Mouse (Mus musculus): Measurements from ENCODE around the gene Dip2c. TPM values are rescaled to one million over a fixed set of nuclear protein-coding genes. Genes with fewer than 3 reads are reported as not detected.

Gene Dip2c
- polyA plus RNA-seq, 1 experiment from 2014 or later, result 11.8 TPM

DNA sequence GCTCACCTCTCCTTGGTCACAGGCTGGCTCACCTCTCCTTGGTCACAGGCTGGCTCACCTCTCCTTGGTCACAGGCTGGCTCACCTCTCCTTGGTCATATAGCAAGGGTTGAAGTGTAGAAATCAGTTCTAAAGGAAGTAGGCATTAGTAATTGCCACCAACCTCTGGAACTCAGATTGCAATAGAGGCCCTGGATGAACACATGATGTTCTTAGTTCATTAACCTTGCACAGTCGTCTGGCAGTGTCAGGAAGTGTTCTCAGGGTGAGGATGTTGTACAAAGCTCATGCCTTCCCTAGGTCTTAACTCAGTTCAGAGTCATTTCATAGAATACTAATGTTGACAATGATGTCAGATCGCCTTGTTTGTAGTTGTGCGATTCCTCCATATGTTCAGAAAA, 376.7 kb downstream of the Dip2c start:
- Histone ChIP-seq H3K36me3 (peaks cover 21% of the 10 kb centered on the region), H3K27me3 (no peaks in the 10 kb centered on the region), H3K4me3 (no peak overlapping the region), H3K9me3 (no peaks in the 10 kb centered on the region), H3K4me1 (replicated peaks) (no peaks in the 10 kb centered on the region), H3K27ac (replicated peaks) (no peak overlapping the region), H3K4me2 (no peak overlapping the region), H3K9ac (no peak overlapping the region)
- no peak for ATAC-seq (ENCODE audit: low read depth)
- WGBS, result 91% methylated on average over 3 of the region's 3 CpGs

- WGBS, result 84% methylated on average over 6 of the region's 6 CpGs
- H3K36me3 ChIP-seq, result peaks cover 50% of the 10 kb centered on the region
- H3K4me2 ChIP-seq, result no peak overlapping the region
- H3K9me3 ChIP-seq, result no peaks in the 10 kb centered on the region
- no peak for ATAC-seq (ENCODE audit: low read depth)
- H3K27ac ChIP-seq (replicated peaks), result no peak overlapping the region
- no peaks in the 10 kb centered on the region for H3K4me1 ChIP-seq (replicated peaks)
- no peak overlapping the region for H3K4me3 ChIP-seq
- H3K9ac ChIP-seq, result no peak overlapping the region
- H3K27me3 ChIP-seq, result no peaks in the 10 kb centered on the region
Measured at GRCm38 (mm10) chr13:9656613-9657012, 380.3 kb downstream of the Dip2c start.

DNA sequence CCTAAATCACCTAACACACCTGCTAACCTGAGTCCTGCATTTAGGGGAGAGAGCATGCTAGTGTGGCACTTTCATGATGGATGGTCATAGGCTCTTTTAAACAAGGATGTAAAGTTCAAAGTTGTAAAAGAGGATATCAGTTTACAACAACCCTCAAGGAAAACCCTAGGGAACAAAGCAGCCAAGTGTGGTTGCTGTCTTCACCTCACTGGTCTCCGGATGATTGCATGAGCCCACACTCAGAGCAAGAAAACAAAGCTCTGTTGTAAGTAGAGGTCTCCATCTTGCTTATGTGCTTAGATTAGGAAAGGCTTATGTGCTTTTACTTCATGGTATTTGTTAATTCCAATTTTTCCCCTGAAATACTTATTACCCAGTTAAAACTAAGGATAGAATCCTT, 384.4 kb downstream of the Dip2c start:
- Histone ChIP-seq H3K27me3 (no peaks in the 10 kb centered on the region), H3K9ac (no peak overlapping the region), H3K36me3 (peaks cover 77% of the 10 kb centered on the region), H3K4me2 (no peak overlapping the region), H3K4me3 (no peak overlapping the region), H3K9me3 (no peaks in the 10 kb centered on the region), H3K4me1 (replicated peaks) (no peaks in the 10 kb centered on the region), H3K27ac (replicated peaks) (no peak overlapping the region)
- ATAC-seq (ENCODE audit: low read depth), result no peak
- WGBS, result 76% methylated on average over 1 of the region's 1 CpGs

- ATAC-seq (ENCODE audit: low read depth), result no peak
- Histone ChIP-seq H3K4me3 (no peak overlapping the region), H3K9ac (no peak overlapping the region), H3K4me1 (replicated peaks) (no peaks in the 10 kb centered on the region), H3K4me2 (no peak overlapping the region), H3K36me3 (peaks cover 63% of the 10 kb centered on the region), H3K9me3 (no peaks in the 10 kb centered on the region), H3K27me3 (no peaks in the 10 kb centered on the region), H3K27ac (replicated peaks) (no peak overlapping the region)
- WGBS, result 94% methylated on average over 1 of the region's 1 CpGs
Measured at GRCm38 (mm10) chr13:9663593-9663992, 387.3 kb downstream of the Dip2c start.

DNA sequence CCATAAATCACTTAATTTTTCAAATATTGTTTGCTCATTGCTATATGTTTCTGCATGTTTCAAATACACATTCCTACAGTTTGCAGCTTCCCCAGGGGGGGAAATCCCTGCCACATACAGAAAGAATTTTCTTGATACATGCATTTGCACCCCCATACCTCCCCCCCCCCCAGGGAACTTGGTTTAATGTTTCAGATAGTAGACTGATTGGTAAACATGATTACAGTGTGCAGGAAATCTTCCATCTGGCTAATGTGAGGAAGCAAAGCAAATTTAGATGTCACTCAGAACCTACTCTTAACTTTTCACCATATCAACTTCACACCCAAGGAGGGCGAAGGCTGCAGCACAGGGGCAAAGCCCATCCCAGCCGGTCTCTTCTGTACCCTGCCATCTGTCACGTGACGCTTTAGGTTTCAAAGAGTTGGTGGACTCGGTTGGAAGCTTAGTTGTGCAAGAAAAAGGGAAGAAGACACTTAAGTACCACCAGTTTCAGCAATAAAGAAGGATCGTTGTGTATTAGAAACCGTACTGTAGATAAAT, 391.7 kb downstream of the Dip2c start:
- no peak for ATAC-seq (ENCODE audit: low read depth)
- H3K4me3 ChIP-seq, result no peak overlapping the region
- no peak overlapping the region for H3K27ac ChIP-seq (replicated peaks)
- H3K4me2 ChIP-seq, result no peak overlapping the region
- no peaks in the 10 kb centered on the region for H3K4me1 ChIP-seq (replicated peaks)
- no peaks in the 10 kb centered on the region for H3K27me3 ChIP-seq
- H3K9me3 ChIP-seq, result no peaks in the 10 kb centered on the region
- WGBS, result 83% methylated on average over 7 of the region's 7 CpGs
- H3K36me3 ChIP-seq, result peaks cover 44% of the 10 kb centered on the region
- no peak overlapping the region for H3K9ac ChIP-seq

GRCm38 (mm10) chr13:9669246-9669645, 392.9 kb downstream of the Dip2c start:
- Histone ChIP-seq H3K36me3 (peaks cover 37% of the 10 kb centered on the region), H3K27me3 (no peaks in the 10 kb centered on the region), H3K4me3 (no peak overlapping the region), H3K9ac (no peak overlapping the region), H3K4me2 (no peak overlapping the region), H3K27ac (replicated peaks) (no peak overlapping the region), H3K4me1 (replicated peaks) (no peaks in the 10 kb centered on the region), H3K9me3 (no peaks in the 10 kb centered on the region)
- WGBS, result 95% methylated on average over 5 of the region's 5 CpGs
- ATAC-seq (ENCODE audit: low read depth), result no peak

- Histone ChIP-seq H3K27ac (replicated peaks) (no peak overlapping the region), H3K9me3 (peaks cover 9% of the 10 kb centered on the region; the same call in 1 of the 2 replicates), H3K36me3 (peaks cover 29% of the 10 kb centered on the region), H3K4me3 (no peak overlapping the region), H3K4me2 (no peak overlapping the region), H3K27me3 (no peaks in the 10 kb centered on the region), H3K9ac (no peak overlapping the region), H3K4me1 (replicated peaks) (no peaks in the 10 kb centered on the region)
- ATAC-seq (ENCODE audit: low read depth), result no peak
- WGBS, result 90% methylated on average over 1 of the region's 1 CpGs
Measured at GRCm38 (mm10) chr13:9674126-9674525, 397.8 kb downstream of the Dip2c start.

- Histone ChIP-seq H3K27me3 (no peaks in the 10 kb centered on the region), H3K36me3 (peaks cover 50% of the 10 kb centered on the region), H3K9ac (no peak overlapping the region), H3K9me3 (no peaks in the 10 kb centered on the region), H3K4me2 (no peak overlapping the region), H3K27ac (replicated peaks) (no peak overlapping the region), H3K4me1 (replicated peaks) (no peaks in the 10 kb centered on the region), H3K4me3 (no peak overlapping the region)
- ATAC-seq (ENCODE audit: low read depth), result no peak
- 98% methylated on average over 3 of the region's 3 CpGs for WGBS
Measured at GRCm38 (mm10) chr13:9681492-9681891, 405.2 kb downstream of the Dip2c start.

GRCm38 (mm10) chr13:9683280-9683679, 407.0 kb downstream of the Dip2c start:
- Histone ChIP-seq H3K9ac (no peak overlapping the region), H3K9me3 (no peaks in the 10 kb centered on the region), H3K4me2 (no peak overlapping the region), H3K27me3 (no peaks in the 10 kb centered on the region), H3K4me3 (no peak overlapping the region), H3K36me3 (peaks cover 67% of the 10 kb centered on the region), H3K27ac (replicated peaks) (no peak overlapping the region), H3K4me1 (replicated peaks) (no peaks in the 10 kb centered on the region)
- 91% methylated on average over 4 of the region's 4 CpGs for WGBS
- no peak for ATAC-seq (ENCODE audit: low read depth)

- H3K4me3 ChIP-seq, result no peak overlapping the region
- H3K9ac ChIP-seq, result no peak overlapping the region
- 94% methylated on average over 11 of the region's 11 CpGs for WGBS
- no peak overlapping the region for H3K4me2 ChIP-seq
- no peak overlapping the region for H3K27ac ChIP-seq (replicated peaks)
- H3K9me3 ChIP-seq, result no peaks in the 10 kb centered on the region
- ATAC-seq (ENCODE audit: low read depth), result no peak
- H3K36me3 ChIP-seq, result peaks cover 77% of the 10 kb centered on the region
- no peaks in the 10 kb centered on the region for H3K4me1 ChIP-seq (replicated peaks)
- no peaks in the 10 kb centered on the region for H3K27me3 ChIP-seq
Measured at GRCm38 (mm10) chr13:9684153-9684923, 408.0 kb downstream of the Dip2c start.

- Histone ChIP-seq H3K27ac (replicated peaks) (no peak overlapping the region), H3K4me2 (no peak overlapping the region), H3K9ac (no peak overlapping the region), H3K27me3 (no peaks in the 10 kb centered on the region), H3K4me3 (no peak overlapping the region), H3K36me3 (peaks cover 92% of the 10 kb centered on the region), H3K9me3 (no peaks in the 10 kb centered on the region), H3K4me1 (replicated peaks) (no peaks in the 10 kb centered on the region)
- no peak for ATAC-seq (ENCODE audit: low read depth)
- 94% methylated on average over 7 of the region's 7 CpGs for WGBS
Measured at GRCm38 (mm10) chr13:9686261-9686660, 409.9 kb downstream of the Dip2c start.

DNA sequence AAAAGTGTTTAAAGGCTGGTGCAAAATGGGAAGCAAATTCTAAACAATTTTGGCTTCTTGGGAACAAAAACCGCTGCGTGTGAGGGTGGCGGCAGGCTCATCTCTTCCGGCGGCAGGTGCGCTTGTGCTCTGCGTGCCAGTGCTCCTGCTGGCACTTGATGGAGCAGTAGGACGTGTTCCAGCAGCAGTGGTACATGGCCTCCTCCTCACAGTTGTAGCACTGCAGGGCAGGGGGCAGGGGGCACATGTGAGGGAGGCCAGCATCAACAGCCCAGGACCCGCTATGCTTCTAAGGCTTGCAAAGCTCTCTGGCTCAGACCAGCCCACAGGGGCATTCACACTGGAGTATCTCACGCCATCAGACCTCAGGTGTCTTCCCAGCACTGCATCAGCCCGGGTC, 410.4 kb downstream of the Dip2c start:
- Histone ChIP-seq H3K36me3 (peaks cover 92% of the 10 kb centered on the region), H3K4me3 (no peak overlapping the region), H3K4me2 (no peak overlapping the region), H3K27ac (replicated peaks) (no peak overlapping the region), H3K4me1 (replicated peaks) (no peaks in the 10 kb centered on the region), H3K9me3 (no peaks in the 10 kb centered on the region), H3K27me3 (no peaks in the 10 kb centered on the region), H3K9ac (no peak overlapping the region)
- 0 out of 2 replicates have a peak, but pooled peaks have one; percentile 12 for ATAC-seq (ENCODE audit: low read depth)
- 85% methylated on average over 11 of the region's 11 CpGs for WGBS

- no peaks in the 10 kb centered on the region for H3K27me3 ChIP-seq
- H3K36me3 ChIP-seq, result peaks cover 89% of the 10 kb centered on the region
- H3K9ac ChIP-seq, result no peak overlapping the region
- no peaks in the 10 kb centered on the region for H3K9me3 ChIP-seq
- ATAC-seq (ENCODE audit: low read depth), result no peak
- H3K4me1 ChIP-seq (replicated peaks), result no peaks in the 10 kb centered on the region
- H3K27ac ChIP-seq (replicated peaks), result no peak overlapping the region
- no peak overlapping the region for H3K4me2 ChIP-seq
- no peak overlapping the region for H3K4me3 ChIP-seq
- WGBS, result 94% methylated on average over 16 of the region's 16 CpGs
Measured at GRCm38 (mm10) chr13:9689366-9689765, 413.0 kb downstream of the Dip2c start.

Measured in neural tube, embryonic 13.5 days (tissue).